ENCODE assay signal across 10 mouse cellular contexts in the genomic region with DNA sequence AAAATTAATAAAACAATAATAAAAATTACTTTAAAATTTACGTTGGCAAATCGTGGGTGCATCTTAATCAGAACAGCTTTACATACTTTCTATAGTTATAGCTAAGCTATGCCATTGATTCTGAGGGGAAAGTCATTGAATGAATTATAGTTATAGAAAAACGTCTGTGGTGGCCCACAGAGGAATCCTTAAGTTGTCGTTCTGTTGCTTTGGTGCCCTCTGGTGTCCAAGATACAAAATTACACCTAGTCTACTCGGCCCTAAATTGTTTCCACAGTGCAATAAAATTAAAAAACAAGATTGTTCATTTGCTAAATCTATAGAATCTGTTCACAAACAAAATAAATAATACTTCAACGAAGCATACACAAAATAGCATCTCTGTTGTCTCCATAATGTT. TPM values are rescaled to one million over a fixed set of nuclear protein-coding genes. Genes with fewer than 3 reads are reported as not detected.
DNase-seq lines count a peak whose midpoint lies in the region; ATAC-seq and TF ChIP-seq lines count a peak whose summit lies in the region.
"Had no signal": no experiment of that assay in that cellular context is flagged by ENCODE, and none has a peak within 500 bp of the region (broad histone marks: within the 10 kb centered on the region; RNA-seq: fewer than 3 reads in every experiment).

No protein-coding gene starts in this region.

- in situ Hi-C loops in Patski (cut with MboI; ENCODE audit: low pct_unique_long_range_greater_than_20kb), result loop anchor here (5.0 to 10.0 kb wide), 2 partner anchors 36 to 368 kb away; partner anchors contain the start of gene Fam102b

- POLR2A ChIA-PET in Patski (lab: Charles Lee), result interaction anchor here (1.8 kb wide), 1 partner anchor 36 kb away, joined by 7 read pairs; no protein-coding TSS in a partner anchor

- CTCF ChIA-PET in Patski (lab: Charles Lee), result interaction anchor here (0.6 to 6.4 kb wide), 12 partner anchors 9 to 428 kb away, joined by 3 to 62 read pairs (median 4); partner anchors contain the start of gene Fam102b

- peak; percentile 65 for ATAC-seq in Patski
- peak; percentile 87 for ATAC-seq in common myeloid progenitor, adult 5-6 weeks (replicated peaks; ENCODE audit: low read depth, poor library complexity, severe bottlenecking)
- peak; percentile 92; the same call in 1 of the 2 replicates for ATAC-seq in neutrophil, adult 5-6 weeks (ENCODE audit: extremely low read depth, insufficient number of reproducible peaks, low FRiP score, poor library complexity, severe bottlenecking)

- TF ChIP-seq CTCF in Patski (IDR thresholded peaks at IDR 0.05), result peak; percentile 82

- H3K27me3 ChIP-seq in Patski, result no peaks in the 10 kb centered on the region
- H3K27me3 ChIP-seq: heart, embryonic 13.5 days had no signal

- DNase-seq in layer of hippocampus, adult 9-10 months (ENCODE audit: low spot score), result peak; percentile 32
- DNase-seq in layer of hippocampus, adult 9-11 months, result no peak
- DNase-seq in CD8-positive naive resting alpha-beta T cell, adult 2 months (ENCODE audit: low read depth in 2 of 2, low spot score in 2 of 2), result peak; percentile 24 to 51
- peak; percentile 19 for DNase-seq in Patski (ENCODE audit: low read depth, low spot score)
- DNase-seq in kidney, postnatal 36 days, result peak; percentile 34 to 48
- DNase-seq in urinary bladder, adult 18-20 months (ENCODE audit: low spot score in 2 of 2), result no peak

RNA-seq across cellular contexts. Expression of gene Slc25a54, which starts 17.3 kb away (rescaled TPM):
- polyA plus RNA-seq in Patski (2021), result not detected
- total RNA-seq in common myeloid progenitor, adult 5-6 weeks (2017), result not detected in 2 replicates
- total RNA-seq in neutrophil, adult 5-6 weeks (2017), result not detected in 2 replicates
- polyA plus RNA-seq: heart, embryonic 13.5 days; macrophage had no signal

RNA-seq across cellular contexts. Expression of gene Fam102b, which starts 35.6 kb away (rescaled TPM):
- polyA plus RNA-seq in Patski (2021), result 30.5 TPM
- total RNA-seq in common myeloid progenitor, adult 5-6 weeks (2017), result 18.9 and 21.0 TPM in 2 replicates
- total RNA-seq in neutrophil, adult 5-6 weeks (2017), result 19.4 and 22.7 TPM in 2 replicates

RNA-seq across cellular contexts. Expression of gene Slc25a24, which starts 60.0 kb away (rescaled TPM):
- 71.9 TPM for polyA plus RNA-seq in Patski (2021)
- 22.3 and 29.5 TPM in 2 replicates for total RNA-seq in common myeloid progenitor, adult 5-6 weeks (2017)
- 17.8 and 20.9 TPM in 2 replicates for total RNA-seq in neutrophil, adult 5-6 weeks (2017)

Comparison
In these comparisons a context has a peak if more than half of its experiments do, and no peak if none do; other contexts are left out.
1. DNase-seq: peak in layer of hippocampus, adult 9-10 months (single experiment), CD8-positive naive resting alpha-beta T cell, adult 2 months (2 of 2), Patski (single experiment) and kidney, postnatal 36 days (2 of 2); none in layer of hippocampus, adult 9-11 months (single experiment) and urinary bladder, adult 18-20 months (0 of 2).
2. Peak in every context shown above with its lines, with median percentiles within 50 percentile points of each other: ATAC-seq.